In the genomic region with DNA sequence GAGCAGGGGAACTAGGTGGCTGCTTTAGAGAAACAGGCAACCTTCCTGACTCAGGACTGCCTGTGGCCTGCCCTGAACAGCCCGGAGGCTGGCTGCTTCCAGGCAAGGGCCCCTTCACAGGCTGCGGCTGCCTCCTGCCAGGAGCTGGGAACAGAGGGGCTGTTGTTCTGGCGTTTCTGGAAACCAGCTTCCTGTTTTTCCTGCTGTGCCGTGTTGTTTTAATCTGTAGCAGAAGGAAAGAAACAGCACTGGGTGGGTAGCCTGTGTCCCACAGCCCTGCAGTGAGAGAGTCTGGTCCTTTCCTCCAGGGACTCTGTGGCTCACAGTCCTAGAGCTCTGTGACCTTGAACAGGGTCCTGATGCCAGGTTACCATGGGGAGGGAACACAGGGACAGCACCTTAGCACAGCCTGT, we compare ENCODE assay signal across 8 mouse cellular contexts. TPM values are rescaled to one million over a fixed set of nuclear protein-coding genes. Genes with fewer than 3 reads are reported as not detected.
DNase-seq lines count a peak whose midpoint lies in the region; ATAC-seq and TF ChIP-seq lines count a peak whose summit lies in the region.

No protein-coding gene starts in this region.

- H3K27ac ChIP-seq in forebrain, embryonic 10.5 days: peak overlapping the region; percentile 86
- H3K27ac ChIP-seq in hindbrain, embryonic 13.5 days: peak overlapping the region; percentile 82
- H3K27ac ChIP-seq in limb, embryonic 15.5 days: peak overlapping the region; percentile 81
- peak overlapping the region; percentile 56 for H3K27ac ChIP-seq in stomach, postnatal 0 days (replicated peaks)

- no peak overlapping the region for H3K4me3 ChIP-seq in forebrain, embryonic 10.5 days
- no peak overlapping the region for H3K4me3 ChIP-seq in hindbrain, embryonic 13.5 days
- no peak overlapping the region for H3K4me3 ChIP-seq in limb, embryonic 15.5 days
- no peak overlapping the region for H3K4me3 ChIP-seq in stomach, postnatal 0 days (ENCODE audit: low read depth, low read length)

- no peak; the same call in 1 of the 2 replicates for ATAC-seq in cerebellum, adult (ENCODE audit: insufficient number of reproducible peaks, low FRiP score, low TSS enrichment)
- ATAC-seq in hindbrain, embryonic 13.5 days (ENCODE audit: low FRiP score): peak; percentile 80; the same call in 1 of the 2 replicates
- peak; percentile 49 for ATAC-seq in limb, embryonic 15.5 days (ENCODE audit: insufficient number of reproducible peaks, low FRiP score, low TSS enrichment, low read depth)
- ATAC-seq in stomach, postnatal 0 days (ENCODE audit: low FRiP score, low TSS enrichment): peak; percentile 21; the same call in 1 of the 2 replicates

- H3K27me3 ChIP-seq in forebrain, embryonic 10.5 days (ENCODE audit: poor library complexity, severe bottlenecking): no peaks in the 10 kb centered on the region
- H3K27me3 ChIP-seq in hindbrain, embryonic 13.5 days: no peaks in the 10 kb centered on the region
- H3K27me3 ChIP-seq in limb, embryonic 15.5 days: no peaks in the 10 kb centered on the region
- H3K27me3 ChIP-seq in stomach, postnatal 0 days (ENCODE audit: control insufficient read depth, insufficient read depth, low read length): no peaks in the 10 kb centered on the region

- DNase-seq in cerebellum, adult 11-12 months: peak; percentile 28
- DNase-seq in MN1 (ENCODE audit: low spot score): peak; percentile 16
- DNase-seq in forebrain, embryonic 10.5 days (ENCODE audit: extremely low spot score, low spot score): peak; percentile 52
- no peak for DNase-seq in stomach, postnatal 0 days (ENCODE audit: low spot score)
- DNase-seq in thymus, postnatal 4 days: no peak

- peaks cover 78% of the 10 kb centered on the region for H3K4me1 ChIP-seq in forebrain, embryonic 10.5 days
- H3K4me1 ChIP-seq in hindbrain, embryonic 13.5 days (replicated peaks): peaks cover 45% of the 10 kb centered on the region
- peaks cover 74% of the 10 kb centered on the region for H3K4me1 ChIP-seq in limb, embryonic 15.5 days
- H3K4me1 ChIP-seq in stomach, postnatal 0 days (replicated peaks; ENCODE audit: control insufficient read depth, insufficient read depth): peaks cover 5% of the 10 kb centered on the region

- H3K9ac ChIP-seq in hindbrain, embryonic 13.5 days: no peak overlapping the region; the same call in 1 of the 2 replicates
- no peak overlapping the region for H3K9ac ChIP-seq in limb, embryonic 15.5 days
- 0 out of 2 replicates have a peak overlapping the region, but pooled peaks have one; percentile 27 for H3K9ac ChIP-seq in stomach, postnatal 0 days (ENCODE audit: low read length)

- peaks cover 7% of the 10 kb centered on the region; the same call in 1 of the 2 replicates for H3K36me3 ChIP-seq in forebrain, embryonic 10.5 days (replicated peaks)
- H3K36me3 ChIP-seq in hindbrain, embryonic 13.5 days: no peaks in the 10 kb centered on the region
- no peaks in the 10 kb centered on the region for H3K36me3 ChIP-seq in limb, embryonic 15.5 days
- H3K36me3 ChIP-seq in stomach, postnatal 0 days (ENCODE audit: control insufficient read depth, insufficient read depth, low read length): no peaks in the 10 kb centered on the region

- TF ChIP-seq EP300 in stomach, postnatal 0 days (optimal IDR thresholded peaks at IDR 0.05): no peak

- H3K9me3 ChIP-seq in forebrain, embryonic 10.5 days: no peaks in the 10 kb centered on the region
- no peaks in the 10 kb centered on the region for H3K9me3 ChIP-seq in hindbrain, embryonic 13.5 days
- H3K9me3 ChIP-seq in limb, embryonic 15.5 days: no peaks in the 10 kb centered on the region
- H3K9me3 ChIP-seq in stomach, postnatal 0 days (ENCODE audit: control insufficient read depth, low read length): no peaks in the 10 kb centered on the region

- no peak overlapping the region for H3K4me2 ChIP-seq in hindbrain, embryonic 13.5 days
- no peak overlapping the region; the same call in 1 of the 2 replicates for H3K4me2 ChIP-seq in limb, embryonic 15.5 days
- no peak overlapping the region for H3K4me2 ChIP-seq in stomach, postnatal 0 days (replicated peaks; ENCODE audit: low read depth)

- 12% methylated on average over 4 of the region's 4 CpGs for WGBS in forebrain, embryonic 10.5 days
- 1% methylated on average over 4 of the region's 4 CpGs for WGBS in hindbrain, embryonic 13.5 days
- WGBS in limb, embryonic 15.5 days: 7% methylated on average over 4 of the region's 4 CpGs
- 20% methylated on average over 4 of the region's 4 CpGs for WGBS in stomach, postnatal 0 days

- no peak for TF ChIP-seq CTCF in stomach, postnatal 0 days (IDR thresholded peaks at IDR 0.05; ENCODE audit: low read depth)

RNA-seq across cellular contexts. Expression of a gene that starts 54.2 kb away (rescaled TPM):
- 7.2 and 7.3 TPM in 2 replicates for polyA plus RNA-seq in forebrain, embryonic 10.5 days (2016; fragmentation: Nextera tagmentation; extraction: Ambion mirVana)
- 7.3 and 8.1 TPM in 2 replicates for polyA plus RNA-seq in hindbrain, embryonic 13.5 days (2015; fragmentation: Nextera tagmentation; extraction: Ambion mirVana)
- 17.0 and 19.2 TPM in 2 replicates for polyA plus RNA-seq in limb, embryonic 15.5 days (2015; fragmentation: Nextera tagmentation; extraction: Ambion mirVana)
- 7.4 and 9.0 TPM in 2 replicates for polyA plus RNA-seq in stomach, postnatal 0 days (2015; fragmentation: Nextera tagmentation; extraction: Ambion mirVana)

Comparison
In these comparisons a context has a peak if more than half of its experiments do, and no peak if none do; other contexts are left out.
1. DNase-seq: peak in cerebellum, adult 11-12 months (single experiment), MN1 (single experiment) and forebrain, embryonic 10.5 days (single experiment); none in stomach, postnatal 0 days (single experiment) and thymus, postnatal 4 days (single experiment).
2. Peak in every context shown above with its lines, with median percentiles within 50 percentile points of each other: H3K27ac ChIP-seq.